Mouse (Mus musculus): Measurements from ENCODE around the gene Adgre5. TPM values are rescaled to one million over a fixed set of nuclear protein-coding genes. Genes with fewer than 3 reads are reported as not detected.

Adgre5 gene
- polyA plus RNA-seq, 1 experiment from 2014 or later: 40.7 TPM

DNA sequence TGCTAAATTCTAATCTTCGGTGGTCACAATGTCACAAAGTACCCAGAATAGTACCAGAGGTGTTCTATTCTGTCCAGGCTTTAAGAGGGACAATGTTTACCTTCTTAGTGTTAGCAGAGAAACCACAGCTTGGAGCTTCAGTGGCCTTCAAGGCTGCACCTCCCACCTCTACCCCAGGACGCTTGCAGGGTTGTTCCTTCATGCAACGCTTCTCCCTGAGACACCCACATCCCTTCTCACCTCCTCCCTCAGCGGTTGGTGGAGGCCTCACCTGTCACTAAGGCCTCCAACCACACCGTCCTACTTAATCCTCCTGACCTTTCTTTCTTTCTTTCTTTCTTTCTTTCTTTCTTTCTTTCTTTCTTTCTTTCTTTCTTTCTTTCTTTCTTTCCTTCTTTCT is 17.2 kb upstream of the Adgre5 start:
- no peaks in the 10 kb centered on the region for H3K36me3 ChIP-seq (ENCODE audit: insufficient read depth, low read length)
- ATAC-seq (ENCODE audit: low FRiP score, low TSS enrichment): no peak
- H3K4me1 ChIP-seq (ENCODE audit: insufficient read depth, low read length): no peaks in the 10 kb centered on the region
- H3K9me3 ChIP-seq (ENCODE audit: low read length): peaks cover 4% of the 10 kb centered on the region; the same call in 1 of the 2 replicates
- H3K9ac ChIP-seq (replicated peaks; ENCODE audit: low read length): no peak overlapping the region
- no peak overlapping the region for H3K4me3 ChIP-seq (ENCODE audit: low read length)
- H3K27ac ChIP-seq (ENCODE audit: low read length): no peak overlapping the region
- H3K4me2 ChIP-seq (replicated peaks; ENCODE audit: low read depth, low read length): no peak overlapping the region
- H3K27me3 ChIP-seq (ENCODE audit: insufficient read depth, low read length): no peaks in the 10 kb centered on the region
- 47% methylated on average over 5 of the region's 5 CpGs for WGBS

DNA sequence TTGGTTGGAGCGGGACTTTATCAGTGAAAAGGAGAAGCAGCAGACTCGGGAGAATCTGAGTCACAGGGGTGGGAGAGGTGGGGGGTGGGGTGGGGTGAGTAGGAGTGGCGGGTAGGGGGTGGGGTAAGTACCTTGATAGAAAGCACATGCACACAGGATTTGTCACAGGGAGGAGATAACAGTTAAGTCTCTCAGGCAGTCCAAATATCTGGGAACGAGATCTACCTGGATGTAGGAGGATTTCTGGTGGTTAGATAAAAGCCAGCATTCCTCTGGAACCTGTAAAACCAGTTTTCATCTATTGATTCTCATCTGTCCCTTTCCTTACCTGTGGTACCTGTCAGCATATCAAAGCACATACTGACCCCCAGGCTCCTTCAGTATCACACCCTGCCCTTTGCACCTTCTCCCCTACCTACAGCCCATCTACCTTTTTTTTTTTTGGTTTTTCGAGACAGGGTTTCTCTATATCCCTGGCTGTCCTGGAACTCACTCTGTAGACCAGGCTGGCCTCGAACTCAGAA is 16.0 kb upstream of the Adgre5 start:
- Histone ChIP-seq H3K27ac (ENCODE audit: low read length) (no peak overlapping the region), H3K36me3 (ENCODE audit: insufficient read depth, low read length) (no peaks in the 10 kb centered on the region), H3K27me3 (ENCODE audit: insufficient read depth, low read length) (no peaks in the 10 kb centered on the region), H3K4me1 (ENCODE audit: insufficient read depth, low read length) (no peaks in the 10 kb centered on the region), H3K4me3 (ENCODE audit: low read length) (no peak overlapping the region), H3K9ac (replicated peaks; ENCODE audit: low read length) (no peak overlapping the region), H3K4me2 (replicated peaks; ENCODE audit: low read depth, low read length) (no peak overlapping the region), H3K9me3 (ENCODE audit: low read length) (peaks cover 4% of the 10 kb centered on the region; the same call in 1 of the 2 replicates)
- WGBS: 86% methylated on average over 5 of the region's 6 CpGs
- no peak for ATAC-seq (ENCODE audit: low FRiP score, low TSS enrichment)

DNA sequence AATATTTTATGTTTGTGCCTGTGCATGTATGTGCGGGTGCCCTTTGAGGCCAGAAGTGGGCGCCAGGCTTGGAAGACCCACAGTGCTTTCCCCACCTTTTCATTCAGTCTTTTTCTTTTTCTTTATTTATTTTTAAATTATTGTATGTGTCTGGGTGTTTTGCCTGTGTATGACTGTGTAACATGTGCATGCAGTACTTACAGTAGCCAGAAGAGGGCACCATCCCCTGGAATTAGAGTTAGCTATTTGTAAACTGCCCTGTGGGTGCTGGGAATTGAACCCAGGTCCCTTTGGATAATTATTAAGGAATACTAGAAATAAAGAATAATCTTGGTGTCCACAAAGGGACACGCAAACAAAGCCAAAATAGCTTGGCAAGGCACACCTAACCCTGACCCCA is 15.1 kb upstream of the Adgre5 start:
- no peak overlapping the region for H3K4me3 ChIP-seq (ENCODE audit: low read length)
- no peaks in the 10 kb centered on the region for H3K27me3 ChIP-seq (ENCODE audit: insufficient read depth, low read length)
- H3K27ac ChIP-seq (ENCODE audit: low read length): no peak overlapping the region
- no peak overlapping the region for H3K4me2 ChIP-seq (replicated peaks; ENCODE audit: low read depth, low read length)
- H3K9ac ChIP-seq (replicated peaks; ENCODE audit: low read length): no peak overlapping the region
- ATAC-seq (ENCODE audit: low FRiP score, low TSS enrichment): no peak
- no peaks in the 10 kb centered on the region for H3K36me3 ChIP-seq (ENCODE audit: insufficient read depth, low read length)
- H3K4me1 ChIP-seq (ENCODE audit: insufficient read depth, low read length): no peaks in the 10 kb centered on the region
- peaks cover 4% of the 10 kb centered on the region; the same call in 1 of the 2 replicates for H3K9me3 ChIP-seq (ENCODE audit: low read length)
- 96% methylated on average over 3 of the region's 3 CpGs for WGBS

DNA sequence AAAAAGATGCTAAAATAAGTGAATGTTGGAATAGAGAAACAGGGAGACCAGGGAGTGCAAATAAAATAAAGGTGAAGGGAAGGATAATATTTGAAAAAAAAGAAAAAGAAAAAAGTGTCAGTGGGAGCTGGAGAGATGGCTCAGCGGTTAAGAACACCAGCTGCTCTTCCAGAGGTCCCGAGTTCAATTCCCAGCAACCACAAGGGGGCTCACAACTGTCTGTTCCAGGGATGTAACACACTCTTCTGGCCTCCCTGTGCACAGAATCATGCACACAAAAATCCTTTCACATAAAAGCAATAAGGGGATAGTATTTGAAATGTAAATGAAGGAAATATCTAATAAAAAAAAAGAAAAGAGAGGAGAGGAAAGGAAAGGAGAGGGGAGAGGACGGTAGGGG is 13.0 kb upstream of the Adgre5 start:
- no peak for ATAC-seq (ENCODE audit: low FRiP score, low TSS enrichment)
- H3K27me3 ChIP-seq (ENCODE audit: insufficient read depth, low read length): no peaks in the 10 kb centered on the region
- WGBS: 53% methylated on average over 2 of the region's 3 CpGs

DNA sequence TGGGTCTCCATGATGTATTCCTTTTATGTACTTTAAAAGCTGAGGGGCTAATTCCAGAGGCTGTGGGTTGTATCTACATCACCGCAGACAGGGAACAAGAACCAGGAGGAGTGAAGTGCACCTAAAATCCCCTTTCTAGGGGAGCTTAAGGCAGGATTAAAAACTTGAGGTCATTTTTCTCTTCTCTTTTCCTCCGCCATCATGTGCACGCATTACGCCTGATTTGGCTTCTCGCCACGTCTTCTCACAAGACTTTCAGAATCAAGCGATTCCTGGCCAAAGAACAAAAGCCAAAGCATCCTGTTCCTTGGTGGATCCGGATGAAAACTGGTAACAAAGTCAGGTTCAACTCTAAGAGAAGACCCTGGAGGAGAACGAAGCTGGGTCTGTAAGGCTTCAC is 8.1 kb upstream of the Adgre5 start:
- no peak for ATAC-seq (ENCODE audit: low FRiP score, low TSS enrichment)
- no peak overlapping the region for H3K9ac ChIP-seq (replicated peaks; ENCODE audit: low read length)
- H3K4me2 ChIP-seq (replicated peaks; ENCODE audit: low read depth, low read length): no peak overlapping the region
- H3K4me1 ChIP-seq (ENCODE audit: insufficient read depth, low read length): peaks cover 13% of the 10 kb centered on the region
- no peaks in the 10 kb centered on the region for H3K36me3 ChIP-seq (ENCODE audit: insufficient read depth, low read length)
- H3K4me3 ChIP-seq (ENCODE audit: low read length): no peak overlapping the region
- peak overlapping the region; percentile 80; the same call in 1 of the 2 replicates for H3K27ac ChIP-seq (ENCODE audit: low read length)
- peaks cover 7% of the 10 kb centered on the region for H3K27me3 ChIP-seq (ENCODE audit: insufficient read depth, low read length)
- H3K9me3 ChIP-seq (ENCODE audit: low read length): no peaks in the 10 kb centered on the region
- WGBS: 79% methylated on average over 9 of the region's 9 CpGs

More for the DNA sequence above, 13.0 kb upstream of the Adgre5 start:
- Histone ChIP-seq H3K4me2 (replicated peaks; ENCODE audit: low read depth, low read length) (no peak overlapping the region), H3K27ac (ENCODE audit: low read length) (no peak overlapping the region), H3K9me3 (ENCODE audit: low read length) (peaks cover 4% of the 10 kb centered on the region; the same call in 1 of the 2 replicates), H3K9ac (replicated peaks; ENCODE audit: low read length) (no peak overlapping the region), H3K4me3 (ENCODE audit: low read length) (no peak overlapping the region), H3K4me1 (ENCODE audit: insufficient read depth, low read length) (no peaks in the 10 kb centered on the region), H3K36me3 (ENCODE audit: insufficient read depth, low read length) (no peaks in the 10 kb centered on the region)

DNA sequence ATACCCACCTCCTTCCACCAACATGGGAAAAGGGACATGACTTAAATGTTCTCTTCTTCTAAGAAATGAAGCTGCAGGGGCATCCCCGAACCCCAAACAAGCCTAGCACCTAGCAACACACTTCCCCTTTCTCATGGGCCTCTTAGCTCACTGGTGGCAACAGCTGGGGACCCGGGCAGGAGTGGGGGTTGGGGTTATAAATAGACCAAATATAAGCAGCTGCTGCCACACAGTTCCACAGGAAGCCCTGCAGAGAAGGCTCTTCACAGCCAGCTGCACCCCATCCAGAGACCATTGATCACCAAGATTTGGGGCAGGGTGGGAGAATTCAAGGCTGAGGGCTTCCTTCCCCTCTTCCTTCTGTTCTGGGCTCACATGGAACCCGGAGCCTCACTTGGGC is 7.6 kb upstream of the Adgre5 start:
- Histone ChIP-seq H3K9me3 (ENCODE audit: low read length) (no peaks in the 10 kb centered on the region), H3K27ac (ENCODE audit: low read length) (peak overlapping the region; percentile 80; the same call in 1 of the 2 replicates), H3K4me3 (ENCODE audit: low read length) (no peak overlapping the region), H3K4me1 (ENCODE audit: insufficient read depth, low read length) (peaks cover 13% of the 10 kb centered on the region), H3K27me3 (ENCODE audit: insufficient read depth, low read length) (peaks cover 7% of the 10 kb centered on the region), H3K9ac (replicated peaks; ENCODE audit: low read length) (no peak overlapping the region), H3K4me2 (replicated peaks; ENCODE audit: low read depth, low read length) (no peak overlapping the region), H3K36me3 (ENCODE audit: insufficient read depth, low read length) (no peaks in the 10 kb centered on the region)
- ATAC-seq (ENCODE audit: low FRiP score, low TSS enrichment): peak; percentile 36; the same call in 1 of the 2 replicates
- 30% methylated on average over 3 of the region's 3 CpGs for WGBS

DNA sequence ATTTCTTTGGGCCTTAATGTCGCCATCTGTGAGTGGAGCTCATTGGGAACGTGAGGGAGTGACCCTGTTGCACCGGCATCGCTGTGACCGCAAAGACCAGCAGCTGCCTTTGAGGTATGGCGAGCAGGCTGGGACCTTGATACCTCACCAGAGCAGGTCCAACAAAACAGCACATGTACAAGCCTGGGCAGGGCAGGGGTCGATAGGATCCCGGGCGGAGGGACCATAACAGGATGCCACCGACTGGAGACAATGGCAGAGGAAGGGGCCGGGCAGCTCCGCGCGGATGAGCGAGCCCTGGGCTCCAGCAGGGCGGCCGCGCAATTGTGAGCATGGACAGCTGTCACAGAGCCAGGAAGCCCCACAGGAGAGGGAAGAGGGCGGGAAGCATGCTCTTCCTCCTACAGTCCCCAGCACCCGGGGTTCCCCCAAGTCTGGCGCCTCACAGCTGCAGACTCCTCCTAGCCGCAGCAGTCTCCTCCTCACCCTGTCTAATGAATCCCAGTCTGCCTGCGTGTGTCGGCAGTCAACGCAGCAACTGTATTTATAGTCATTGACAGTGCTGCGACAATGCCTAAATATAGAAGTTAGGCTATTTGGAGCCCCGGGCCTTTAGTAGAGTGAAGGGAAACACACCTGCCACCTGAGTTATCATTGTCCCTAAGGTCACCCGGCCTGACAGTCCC is 6.7 kb upstream of the Adgre5 start:
- WGBS: 1% methylated on average over 27 of the region's 28 CpGs
- Histone ChIP-seq H3K4me1 (ENCODE audit: insufficient read depth, low read length) (peaks cover 13% of the 10 kb centered on the region), H3K4me2 (replicated peaks; ENCODE audit: low read depth, low read length) (peak overlapping the region; percentile 66), H3K9ac (replicated peaks; ENCODE audit: low read length) (peak overlapping the region; percentile 64), H3K27ac (ENCODE audit: low read length) (peak overlapping the region; percentile 80), H3K4me3 (ENCODE audit: low read length) (peak overlapping the region; percentile 40), H3K9me3 (ENCODE audit: low read length) (no peaks in the 10 kb centered on the region), H3K36me3 (ENCODE audit: insufficient read depth, low read length) (no peaks in the 10 kb centered on the region), H3K27me3 (ENCODE audit: insufficient read depth, low read length) (peaks cover 7% of the 10 kb centered on the region)
- ATAC-seq (ENCODE audit: low FRiP score, low TSS enrichment): peak; percentile 88

DNA sequence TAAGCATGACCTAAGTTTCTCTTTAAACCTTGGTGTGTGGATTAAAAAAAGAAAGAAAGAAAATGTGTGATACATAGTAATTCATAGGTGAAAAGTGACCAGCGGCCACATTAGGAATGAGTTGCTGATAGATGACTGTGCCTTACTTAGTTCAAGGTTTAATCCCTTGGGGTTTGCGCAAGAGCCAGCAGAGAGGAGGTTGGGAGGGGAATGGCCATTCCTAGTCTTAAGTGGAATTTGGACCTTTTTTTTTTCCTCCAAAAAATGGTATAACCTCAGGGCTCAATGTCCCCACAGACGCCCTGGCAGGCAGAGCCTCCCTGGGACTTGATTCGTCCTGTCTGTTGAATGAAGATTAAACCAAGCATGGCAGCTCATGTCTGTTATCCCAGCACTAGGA is 2.9 kb upstream of the Adgre5 start:
- no peak overlapping the region for H3K27ac ChIP-seq (ENCODE audit: low read length)
- H3K36me3 ChIP-seq (ENCODE audit: insufficient read depth, low read length): no peaks in the 10 kb centered on the region
- ATAC-seq (ENCODE audit: low FRiP score, low TSS enrichment): no peak
- WGBS: 83% methylated on average over 4 of the region's 4 CpGs
- no peak overlapping the region for H3K9ac ChIP-seq (replicated peaks; ENCODE audit: low read length)
- H3K4me1 ChIP-seq (ENCODE audit: insufficient read depth, low read length): peaks cover 28% of the 10 kb centered on the region
- no peak overlapping the region for H3K4me3 ChIP-seq (ENCODE audit: low read length)
- no peaks in the 10 kb centered on the region for H3K9me3 ChIP-seq (ENCODE audit: low read length)
- peaks cover 7% of the 10 kb centered on the region for H3K27me3 ChIP-seq (ENCODE audit: insufficient read depth, low read length)
- no peak overlapping the region for H3K4me2 ChIP-seq (replicated peaks; ENCODE audit: low read depth, low read length)

DNA sequence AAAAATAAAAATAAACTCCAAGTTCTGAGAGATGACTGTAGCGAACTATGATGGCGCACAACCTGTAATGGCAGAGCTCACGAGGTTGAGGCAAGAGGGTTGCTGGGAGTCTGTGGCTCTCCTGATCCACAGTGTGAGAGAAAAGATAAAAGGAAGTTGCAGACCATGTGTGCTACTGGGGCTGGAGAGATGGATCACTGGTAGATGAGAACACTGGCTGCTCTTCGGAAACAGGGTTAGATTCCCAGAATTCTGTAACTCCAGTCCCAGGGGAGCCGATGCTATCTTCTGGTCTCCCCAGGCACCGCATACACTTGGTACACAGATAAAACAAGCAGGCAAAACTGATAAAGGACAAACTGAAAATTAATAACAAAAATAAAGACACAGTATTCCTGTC is 1.8 kb upstream of the Adgre5 start:
- 94% methylated on average over 6 of the region's 6 CpGs for WGBS
- H3K4me3 ChIP-seq (ENCODE audit: low read length): no peak overlapping the region
- H3K9me3 ChIP-seq (ENCODE audit: low read length): no peaks in the 10 kb centered on the region
- no peaks in the 10 kb centered on the region for H3K36me3 ChIP-seq (ENCODE audit: insufficient read depth, low read length)
- H3K4me2 ChIP-seq (replicated peaks; ENCODE audit: low read depth, low read length): no peak overlapping the region
- no peak for ATAC-seq (ENCODE audit: low FRiP score, low TSS enrichment)
- no peak overlapping the region for H3K9ac ChIP-seq (replicated peaks; ENCODE audit: low read length)
- H3K27ac ChIP-seq (ENCODE audit: low read length): no peak overlapping the region
- peaks cover 32% of the 10 kb centered on the region for H3K4me1 ChIP-seq (ENCODE audit: insufficient read depth, low read length)
- H3K27me3 ChIP-seq (ENCODE audit: insufficient read depth, low read length): peaks cover 7% of the 10 kb centered on the region
